Mouse (Mus musculus): ENCODE data around the gene Usp28. TPM values are rescaled to one million over a fixed set of nuclear protein-coding genes. Genes with fewer than 3 reads are reported as not detected.
"Not testable (repeated sequence)": the region's sequence is repeated elsewhere in the genome, so short reads cannot be mapped to it uniquely, and the experiment has no call there.

Gene Usp28
- polyA plus RNA-seq, 1 experiment: 75.8 TPM

DNA sequence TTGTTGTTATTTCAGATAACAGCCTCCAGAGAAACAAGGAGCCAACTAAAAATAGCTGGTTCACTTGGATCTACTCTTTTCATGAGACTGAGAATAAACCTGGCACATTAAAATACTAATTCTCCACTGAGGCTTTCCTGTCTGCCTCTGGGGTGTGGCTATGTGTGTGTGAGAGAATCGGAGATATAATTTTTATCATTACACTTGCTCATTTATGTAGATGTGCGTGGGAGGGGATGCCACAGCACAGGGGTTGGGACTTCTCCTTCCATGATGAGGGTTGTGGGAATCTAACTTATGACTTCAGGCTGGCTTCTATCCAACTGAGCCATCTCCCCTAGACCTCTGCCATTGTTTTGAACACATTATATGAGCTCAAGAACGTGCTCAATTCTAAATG lies 4.4 kb upstream of the Usp28 start:
- H3K27ac ChIP-seq (ENCODE audit: insufficient read depth, low read length): no peak overlapping the region
- TF ChIP-seq CTCF (IDR thresholded peaks at IDR 0.05; ENCODE audit: extremely low read depth, insufficient read depth, low read length): no peak
- H3K4me3 ChIP-seq (ENCODE audit: insufficient read depth, low read length): no peak overlapping the region
- H3K4me1 ChIP-seq (ENCODE audit: control insufficient read depth, insufficient read depth, low read length): no peaks in the 10 kb centered on the region

- Histone ChIP-seq H3K27ac (ENCODE audit: insufficient read depth, low read length) (no peak overlapping the region), H3K4me3 (ENCODE audit: insufficient read depth, low read length) (no peak overlapping the region), H3K4me1 (ENCODE audit: control insufficient read depth, insufficient read depth, low read length) (peaks cover 1% of the 10 kb centered on the region; the same call in 1 of the 2 replicates)
- TF ChIP-seq POLR2A (IDR thresholded peaks at IDR 0.05; ENCODE audit: extremely low read depth, insufficient read depth, low read length) (no peak), CTCF (IDR thresholded peaks at IDR 0.05; ENCODE audit: extremely low read depth, insufficient read depth, low read length) (no peak)
These were observed 3.3 kb upstream of the Usp28 start for GRCm38 (mm10) chr9:48981827-48982226.

DNA sequence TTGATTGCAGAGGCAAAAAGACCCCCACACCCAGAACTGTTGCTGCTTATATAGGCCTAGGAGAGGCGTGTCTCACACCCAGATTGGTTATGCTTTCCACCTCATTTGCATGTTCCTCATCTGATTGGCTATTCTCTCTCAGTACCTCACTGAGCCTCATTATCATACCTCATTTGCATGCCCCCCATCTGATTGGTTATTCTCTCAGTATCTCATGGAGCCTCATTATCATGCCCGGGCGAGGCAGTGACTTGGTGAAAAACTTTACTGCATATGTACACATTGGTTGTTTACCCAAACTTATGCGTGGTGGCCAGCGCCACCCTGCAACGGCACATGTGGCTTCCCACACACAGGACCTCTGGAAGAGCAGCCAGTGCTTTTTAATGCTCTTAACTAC lies 1.4 kb upstream of the Usp28 start:
- H3K4me1 ChIP-seq (ENCODE audit: control insufficient read depth, insufficient read depth, low read length); H3K27ac ChIP-seq (ENCODE audit: insufficient read depth, low read length); H3K4me3 ChIP-seq (ENCODE audit: insufficient read depth, low read length): not testable (repeated sequence)

DNA sequence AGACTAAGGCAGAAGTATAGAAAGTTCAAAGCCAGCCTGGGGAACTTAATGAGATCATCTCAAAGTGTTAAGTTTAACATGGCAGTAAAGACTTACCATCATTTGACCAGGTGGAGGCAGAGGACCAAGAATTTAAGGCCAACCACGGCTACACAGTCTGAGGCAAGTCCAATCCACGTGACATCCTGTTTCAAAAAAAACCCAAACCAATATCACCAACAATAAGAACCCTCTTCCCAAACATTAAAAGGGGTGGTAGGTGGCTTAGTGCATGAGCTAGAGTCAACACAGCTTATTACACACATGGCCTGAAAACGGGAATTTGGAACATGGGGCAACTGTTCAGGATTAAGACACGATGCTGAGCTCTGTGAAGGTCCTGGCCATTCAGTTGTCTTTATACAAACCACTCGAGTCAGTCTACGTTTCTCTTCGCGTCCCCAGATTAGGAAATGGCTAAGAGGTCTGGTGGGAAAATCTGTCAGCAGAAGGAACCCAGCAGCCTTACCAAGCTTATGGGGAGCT lies 793 bp upstream of the Usp28 start:
- H3K27ac ChIP-seq (ENCODE audit: insufficient read depth, low read length): peak overlapping the region; percentile 58

DNA sequence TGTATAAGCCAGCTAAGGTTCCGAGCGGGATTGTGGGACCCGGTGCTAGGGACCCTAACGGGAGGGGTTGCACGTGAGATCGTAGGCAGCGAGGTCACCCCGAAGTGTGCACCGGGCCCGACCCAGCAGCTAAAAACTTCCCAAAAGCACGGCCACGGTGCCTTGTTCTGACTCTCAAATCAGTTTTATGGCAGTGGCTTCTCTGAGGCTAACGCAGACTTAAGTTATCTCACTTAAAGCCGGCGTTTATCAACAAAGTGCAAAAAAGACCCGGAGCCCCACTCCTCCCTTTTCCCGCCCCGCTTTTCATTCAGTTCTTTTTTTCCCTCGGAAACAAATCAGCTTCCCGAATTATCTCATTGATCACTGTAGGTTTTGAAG lies 523 bp downstream of the Usp28 start:
- TF ChIP-seq POLR2A (IDR thresholded peaks at IDR 0.05; ENCODE audit: extremely low read depth, insufficient read depth, low read length) (no peak), CTCF (IDR thresholded peaks at IDR 0.05; ENCODE audit: extremely low read depth, insufficient read depth, low read length) (no peak)
- peak overlapping the region; percentile 87; the same call in 1 of the 2 replicates for H3K27ac ChIP-seq (ENCODE audit: insufficient read depth, low read length)
- peaks cover 3% of the 10 kb centered on the region; the same call in 1 of the 2 replicates for H3K4me1 ChIP-seq (ENCODE audit: control insufficient read depth, insufficient read depth, low read length)
- peak overlapping the region; percentile 62 for H3K4me3 ChIP-seq (ENCODE audit: insufficient read depth, low read length)

More for the DNA sequence above, 793 bp upstream of the Usp28 start:
- peaks cover 3% of the 10 kb centered on the region; the same call in 1 of the 2 replicates for H3K4me1 ChIP-seq (ENCODE audit: control insufficient read depth, insufficient read depth, low read length)
- TF ChIP-seq CTCF (IDR thresholded peaks at IDR 0.05; ENCODE audit: extremely low read depth, insufficient read depth, low read length) (no peak), POLR2A (IDR thresholded peaks at IDR 0.05; ENCODE audit: extremely low read depth, insufficient read depth, low read length) (no peak)
- H3K4me3 ChIP-seq (ENCODE audit: insufficient read depth, low read length): peak overlapping the region; percentile 62

- Histone ChIP-seq H3K4me1 (ENCODE audit: control insufficient read depth, insufficient read depth, low read length) (peaks cover 3% of the 10 kb centered on the region; the same call in 1 of the 2 replicates), H3K4me3 (ENCODE audit: insufficient read depth, low read length) (peak overlapping the region; percentile 23), H3K27ac (ENCODE audit: insufficient read depth, low read length) (peak overlapping the region; percentile 33)
- TF ChIP-seq CTCF (IDR thresholded peaks at IDR 0.05; ENCODE audit: extremely low read depth, insufficient read depth, low read length) (no peak), POLR2A (IDR thresholded peaks at IDR 0.05; ENCODE audit: extremely low read depth, insufficient read depth, low read length) (no peak)
These were observed 1.5 kb downstream of the Usp28 start for GRCm38 (mm10) chr9:48986616-48987141.

DNA sequence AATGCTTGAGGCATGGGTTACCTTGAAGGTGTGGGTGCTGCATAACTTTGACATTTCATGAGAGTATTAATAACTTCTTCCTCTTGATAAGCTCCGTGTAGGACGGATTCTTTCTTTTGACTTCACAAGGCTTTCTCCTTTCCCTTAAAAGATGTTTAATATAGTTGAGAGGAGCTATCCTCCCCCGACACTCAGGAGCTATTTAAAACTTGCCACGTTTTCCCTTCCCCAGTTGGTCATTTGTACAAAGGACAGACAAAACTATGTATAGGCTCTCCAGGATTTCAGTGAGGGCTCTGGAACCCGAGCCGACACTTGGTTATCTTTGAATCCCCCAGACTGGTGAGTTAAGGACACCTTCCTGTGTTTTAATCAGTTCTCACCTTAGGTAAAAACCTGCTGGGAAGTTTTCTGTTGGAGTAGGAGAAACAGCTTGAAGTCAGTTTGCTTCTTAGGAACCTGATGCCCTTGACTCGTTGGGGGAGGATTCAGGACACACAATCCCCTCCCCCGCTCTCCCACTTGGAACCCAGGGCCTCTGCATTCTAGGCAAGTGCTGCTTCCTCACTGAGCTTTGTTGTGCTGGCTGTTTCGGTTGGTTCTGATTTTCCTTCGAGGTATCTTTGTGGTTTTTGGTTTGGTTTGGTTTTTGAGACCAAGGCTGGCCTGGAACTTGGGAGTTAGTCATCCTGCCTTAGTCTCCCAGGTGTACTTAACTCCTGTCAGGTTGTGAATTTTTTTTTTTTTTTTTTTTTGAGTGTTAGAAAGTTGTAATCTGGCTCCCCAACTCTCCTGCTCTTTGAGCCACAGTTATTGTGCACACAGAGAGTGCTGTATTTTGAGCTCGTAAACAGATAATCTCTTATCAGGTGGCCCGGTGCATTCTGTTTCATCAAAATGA lies 2.3 kb downstream of the Usp28 start:
- no peak for TF ChIP-seq POLR2A (IDR thresholded peaks at IDR 0.05; ENCODE audit: extremely low read depth, insufficient read depth, low read length)
- TF ChIP-seq CTCF (IDR thresholded peaks at IDR 0.05; ENCODE audit: extremely low read depth, insufficient read depth, low read length): no peak
- Histone ChIP-seq H3K4me1 (ENCODE audit: control insufficient read depth, insufficient read depth, low read length) (peaks cover 3% of the 10 kb centered on the region; the same call in 1 of the 2 replicates), H3K4me3 (ENCODE audit: insufficient read depth, low read length) (peak overlapping the region; percentile 23; the same call in 1 of the 2 replicates), H3K27ac (ENCODE audit: insufficient read depth, low read length) (peak overlapping the region; percentile 33; the same call in 1 of the 2 replicates)

DNA sequence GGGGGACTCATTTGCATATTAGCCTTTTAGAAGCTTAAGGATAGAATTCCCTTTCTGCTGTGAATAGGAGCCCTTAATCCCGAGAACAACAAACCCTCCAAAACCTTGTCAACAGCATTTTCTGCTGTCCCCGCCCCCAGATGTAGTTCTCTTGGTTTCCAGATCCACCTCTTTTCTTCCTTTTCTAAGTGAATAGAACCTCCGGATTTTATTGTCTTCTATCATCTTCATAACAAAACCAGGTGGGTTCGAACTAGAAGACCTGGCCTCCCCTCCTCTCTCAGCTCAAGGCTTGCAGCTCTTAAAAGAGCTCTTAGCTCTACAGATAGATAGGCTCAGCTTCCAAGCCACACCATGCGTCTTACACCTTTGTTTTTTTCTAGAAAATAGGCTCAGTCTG lies 6.5 kb downstream of the Usp28 start:
- no peak overlapping the region for H3K27ac ChIP-seq (ENCODE audit: insufficient read depth, low read length)
- no peak for TF ChIP-seq CTCF (IDR thresholded peaks at IDR 0.05; ENCODE audit: extremely low read depth, insufficient read depth, low read length)
- TF ChIP-seq POLR2A (IDR thresholded peaks at IDR 0.05; ENCODE audit: extremely low read depth, insufficient read depth, low read length): no peak
- no peak overlapping the region for H3K4me3 ChIP-seq (ENCODE audit: insufficient read depth, low read length)
- H3K4me1 ChIP-seq (ENCODE audit: control insufficient read depth, insufficient read depth, low read length): peaks cover 3% of the 10 kb centered on the region; the same call in 1 of the 2 replicates

GRCm38 (mm10) chr9:48994779-48995178 lies 9.6 kb downstream of the Usp28 start:
- H3K4me3 ChIP-seq (ENCODE audit: insufficient read depth, low read length): no peak overlapping the region
- TF ChIP-seq CTCF (IDR thresholded peaks at IDR 0.05; ENCODE audit: extremely low read depth, insufficient read depth, low read length) (no peak), POLR2A (IDR thresholded peaks at IDR 0.05; ENCODE audit: extremely low read depth, insufficient read depth, low read length) (no peak)
- no peak overlapping the region for H3K27ac ChIP-seq (ENCODE audit: insufficient read depth, low read length)
- no peaks in the 10 kb centered on the region for H3K4me1 ChIP-seq (ENCODE audit: control insufficient read depth, insufficient read depth, low read length)

DNA sequence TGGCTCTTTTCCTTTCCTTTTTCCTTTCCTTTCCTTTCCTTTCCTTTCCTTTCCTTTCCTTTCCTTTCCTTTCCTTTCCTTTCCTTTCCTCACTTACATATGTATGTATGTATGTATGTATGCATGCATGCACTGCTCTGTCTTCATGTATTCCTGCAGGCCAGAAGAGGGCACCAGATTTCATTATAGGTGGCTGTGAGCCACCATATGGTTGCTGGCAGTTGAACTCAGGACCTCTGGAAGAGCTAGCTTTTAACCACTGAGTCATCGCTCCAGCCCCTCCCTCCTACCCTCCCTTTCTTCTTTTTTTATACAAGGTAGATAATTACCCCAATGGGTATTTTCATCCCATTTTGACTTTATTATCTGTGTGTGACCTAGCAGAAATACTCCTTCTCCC lies 10.6 kb downstream of the Usp28 start:
- H3K4me3 ChIP-seq (ENCODE audit: insufficient read depth, low read length): no peak overlapping the region
- TF ChIP-seq POLR2A (IDR thresholded peaks at IDR 0.05; ENCODE audit: extremely low read depth, insufficient read depth, low read length): no peak
- TF ChIP-seq CTCF (IDR thresholded peaks at IDR 0.05; ENCODE audit: extremely low read depth, insufficient read depth, low read length): no peak
- H3K4me1 ChIP-seq (ENCODE audit: control insufficient read depth, insufficient read depth, low read length): no peaks in the 10 kb centered on the region
- no peak overlapping the region for H3K27ac ChIP-seq (ENCODE audit: insufficient read depth, low read length)
